Mouse (Mus musculus): ENCODE data around the gene Hinfp. TPM values are rescaled to one million over a fixed set of nuclear protein-coding genes. Genes with fewer than 3 reads are reported as not detected.
A peak's percentile ranks its signal among the peaks of the same experiment; 100 is the strongest.
"Not testable (repeated sequence)": the region's sequence is repeated elsewhere in the genome, so short reads cannot be mapped to it uniquely, and the experiment has no call there.

Hinfp gene
- polyA plus RNA-seq, 1 experiment = 21.6 TPM

- no peak for TF ChIP-seq CTCF (IDR thresholded peaks at IDR 0.05; ENCODE audit: control insufficient read depth, insufficient read depth, low read length)
- TF ChIP-seq POLR2A (IDR thresholded peaks at IDR 0.05; ENCODE audit: borderline replicate concordance, control insufficient read depth, low read depth, low read length) = no peak
- WGBS = 92% methylated on average over 19 of the region's 19 CpGs
- Histone ChIP-seq H3K4me1 (ENCODE audit: control insufficient read depth, insufficient read depth, low read length) (peaks cover 3% of the 10 kb centered on the region), H3K4me3 (replicated peaks; ENCODE audit: control insufficient read depth, low read depth, low read length) (no peak overlapping the region), H3K27ac (ENCODE audit: control insufficient read depth, insufficient read depth, low read depth, low read length, poor library complexity) (no peak overlapping the region)
Measured at GRCm38 (mm10) chr9:44313476-44314256, 8.2 kb upstream of the Hinfp start.

DNA sequence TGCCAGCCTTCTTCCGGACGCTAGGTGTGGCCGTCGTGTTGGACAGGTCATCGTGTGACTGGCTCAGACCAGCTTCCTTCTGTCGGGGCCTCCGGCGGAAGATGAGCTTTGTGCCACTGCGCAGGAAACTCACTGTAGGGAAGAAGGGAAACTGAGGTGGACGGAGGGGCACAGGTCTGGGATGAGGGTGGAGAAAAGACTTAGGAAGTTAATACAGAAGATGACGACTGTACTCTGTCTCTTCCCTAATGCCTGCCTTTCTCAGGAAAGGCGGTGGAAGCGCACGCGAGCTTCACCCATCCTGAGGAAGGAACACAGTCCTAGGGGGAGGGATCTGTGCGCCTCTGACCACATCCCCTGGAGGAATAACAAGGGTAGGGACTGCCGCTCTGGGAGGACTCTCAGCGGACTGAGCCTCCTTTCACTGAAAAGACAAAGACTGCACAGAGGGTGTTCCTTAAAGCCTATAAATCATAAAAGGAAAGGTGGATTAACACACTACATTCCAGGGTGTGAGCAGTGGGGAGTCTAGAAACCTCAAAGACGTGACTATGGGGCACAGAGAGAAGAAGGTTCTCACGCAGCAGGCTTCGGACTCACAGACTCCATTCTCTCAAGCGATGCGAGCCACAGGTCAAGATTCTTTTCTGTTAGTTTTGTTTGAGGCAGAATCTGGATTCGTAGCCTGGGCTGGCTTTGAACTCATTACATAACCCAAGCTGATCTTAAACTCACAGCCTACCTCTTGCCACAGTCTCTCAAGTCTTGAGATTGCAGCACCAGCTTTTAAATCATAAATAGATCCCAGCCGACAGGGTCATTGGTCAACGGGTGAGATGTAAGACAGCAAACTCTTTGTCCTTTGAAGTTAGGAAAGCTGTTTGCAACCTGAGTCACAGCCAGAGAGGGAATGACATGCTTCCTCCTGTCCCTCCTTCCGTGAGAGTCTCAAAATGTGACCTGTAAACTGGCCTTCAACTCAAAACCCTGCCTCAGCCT is 6.0 kb upstream of the Hinfp start:
- H3K4me3 ChIP-seq (replicated peaks; ENCODE audit: control insufficient read depth, low read depth, low read length) = no peak overlapping the region
- TF ChIP-seq CTCF (IDR thresholded peaks at IDR 0.05; ENCODE audit: control insufficient read depth, insufficient read depth, low read length) = no peak
- no peak for TF ChIP-seq POLR2A (IDR thresholded peaks at IDR 0.05; ENCODE audit: borderline replicate concordance, control insufficient read depth, low read depth, low read length)
- H3K4me1 ChIP-seq (ENCODE audit: control insufficient read depth, insufficient read depth, low read length) = no peaks in the 10 kb centered on the region
- no peak overlapping the region for H3K27ac ChIP-seq (ENCODE audit: control insufficient read depth, insufficient read depth, low read depth, low read length, poor library complexity)
- 46% methylated on average over 27 of the region's 27 CpGs for WGBS

GRCm38 (mm10) chr9:44310750-44311135 is 5.3 kb upstream of the Hinfp start:
- Histone ChIP-seq H3K27ac (ENCODE audit: control insufficient read depth, insufficient read depth, low read depth, low read length, poor library complexity) (no peak overlapping the region), H3K4me3 (replicated peaks; ENCODE audit: control insufficient read depth, low read depth, low read length) (no peak overlapping the region)

GRCm38 (mm10) chr9:44309756-44310155 is 4.3 kb upstream of the Hinfp start:
- no peak overlapping the region for H3K4me3 ChIP-seq (replicated peaks; ENCODE audit: control insufficient read depth, low read depth, low read length)
- no peak overlapping the region for H3K27ac ChIP-seq (ENCODE audit: control insufficient read depth, insufficient read depth, low read depth, low read length, poor library complexity)
- H3K4me1 ChIP-seq (ENCODE audit: control insufficient read depth, insufficient read depth, low read length) = no peaks in the 10 kb centered on the region
- TF ChIP-seq POLR2A (IDR thresholded peaks at IDR 0.05; ENCODE audit: borderline replicate concordance, control insufficient read depth, low read depth, low read length) (no peak), CTCF (IDR thresholded peaks at IDR 0.05; ENCODE audit: control insufficient read depth, insufficient read depth, low read length) (no peak)
- 78% methylated on average over 3 of the region's 3 CpGs for WGBS

More at GRCm38 (mm10) chr9:44310750-44311135, 5.3 kb upstream of the Hinfp start:
- H3K4me1 ChIP-seq (ENCODE audit: control insufficient read depth, insufficient read depth, low read length) = no peaks in the 10 kb centered on the region
- TF ChIP-seq CTCF (IDR thresholded peaks at IDR 0.05; ENCODE audit: control insufficient read depth, insufficient read depth, low read length) = no peak
- TF ChIP-seq POLR2A (IDR thresholded peaks at IDR 0.05; ENCODE audit: borderline replicate concordance, control insufficient read depth, low read depth, low read length) = no peak
- WGBS = 70% methylated on average over 10 of the region's 10 CpGs

- H3K4me3 ChIP-seq (replicated peaks; ENCODE audit: control insufficient read depth, low read depth, low read length) = no peak overlapping the region
- peak overlapping the region; percentile 34; the same call in 1 of the 2 replicates for H3K27ac ChIP-seq (ENCODE audit: control insufficient read depth, insufficient read depth, low read depth, low read length, poor library complexity)
- H3K4me1 ChIP-seq (ENCODE audit: control insufficient read depth, insufficient read depth, low read length) = no peaks in the 10 kb centered on the region
- TF ChIP-seq CTCF (IDR thresholded peaks at IDR 0.05; ENCODE audit: control insufficient read depth, insufficient read depth, low read length) = no peak
- 62% methylated on average over 2 of the region's 2 CpGs for WGBS
Measured at GRCm38 (mm10) chr9:44307248-44307647, 1.8 kb upstream of the Hinfp start.

GRCm38 (mm10) chr9:44306532-44306931 is 1.1 kb upstream of the Hinfp start:
- Histone ChIP-seq H3K4me3 (replicated peaks; ENCODE audit: control insufficient read depth, low read depth, low read length) (no peak overlapping the region), H3K4me1 (ENCODE audit: control insufficient read depth, insufficient read depth, low read length) (no peaks in the 10 kb centered on the region), H3K27ac (ENCODE audit: control insufficient read depth, insufficient read depth, low read depth, low read length, poor library complexity) (no peak overlapping the region)
- TF ChIP-seq CTCF (IDR thresholded peaks at IDR 0.05; ENCODE audit: control insufficient read depth, insufficient read depth, low read length) (no peak), POLR2A (IDR thresholded peaks at IDR 0.05; ENCODE audit: borderline replicate concordance, control insufficient read depth, low read depth, low read length) (no peak)
- WGBS = 70% methylated on average over 6 of the region's 6 CpGs

GRCm38 (mm10) chr9:44300001-44300400 is 5.5 kb downstream of the Hinfp start:
- H3K27ac ChIP-seq (ENCODE audit: control insufficient read depth, insufficient read depth, low read depth, low read length, poor library complexity); H3K4me3 ChIP-seq (replicated peaks; ENCODE audit: control insufficient read depth, low read depth, low read length): not testable (repeated sequence)
- WGBS = 77% methylated on average over 3 of the region's 3 CpGs

GRCm38 (mm10) chr9:44292490-44292889 is 13.0 kb downstream of the Hinfp start:
- no peak overlapping the region for H3K27ac ChIP-seq (ENCODE audit: control insufficient read depth, insufficient read depth, low read depth, low read length, poor library complexity)
- no peak overlapping the region for H3K4me3 ChIP-seq (replicated peaks; ENCODE audit: control insufficient read depth, low read depth, low read length)
- peak; percentile 76 for TF ChIP-seq CTCF (IDR thresholded peaks at IDR 0.05; ENCODE audit: control insufficient read depth, insufficient read depth, low read length)
- no peak for TF ChIP-seq POLR2A (IDR thresholded peaks at IDR 0.05; ENCODE audit: borderline replicate concordance, control insufficient read depth, low read depth, low read length)
- no peaks in the 10 kb centered on the region; the same call in 1 of the 2 replicates for H3K4me1 ChIP-seq (ENCODE audit: control insufficient read depth, insufficient read depth, low read length)
- WGBS = 68% methylated on average over 3 of the region's 3 CpGs

More at GRCm38 (mm10) chr9:44300001-44300400, 5.5 kb downstream of the Hinfp start:
- H3K4me1 ChIP-seq (ENCODE audit: control insufficient read depth, insufficient read depth, low read length) = not testable (repeated sequence)

Data from bone marrow, adult 2 months (tissue).